ENCODE assay signal across 12 mouse cellular contexts in the genomic region with DNA sequence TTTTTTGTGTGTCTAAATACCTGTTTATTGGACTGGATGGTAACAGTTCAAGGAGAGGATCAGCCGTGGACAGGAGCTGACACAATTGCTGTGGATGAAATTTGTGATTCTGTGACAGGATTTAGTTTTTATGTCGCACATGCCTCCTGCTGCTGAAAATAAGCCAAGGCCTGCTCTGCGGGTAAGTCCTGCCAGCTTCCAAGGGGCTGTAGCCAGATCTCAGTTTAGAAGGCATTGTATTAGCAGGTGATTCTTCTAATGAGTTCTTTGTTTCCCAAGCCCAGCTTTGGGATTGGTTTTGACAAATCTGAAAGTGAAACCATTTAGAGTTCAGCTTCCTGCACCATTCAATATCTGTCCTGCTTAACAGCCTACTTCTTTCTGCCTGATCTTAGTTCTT.
A peak's percentile ranks its signal among the peaks of the same experiment; 100 is the strongest.
DNase-seq lines count a peak whose midpoint lies in the region; ATAC-seq and TF ChIP-seq lines count a peak whose summit lies in the region.
"Had no signal": no experiment of that assay in that cellular context is flagged by ENCODE, and none has a peak within 500 bp of the region (broad histone marks: within the 10 kb centered on the region; RNA-seq: fewer than 3 reads in every experiment).

No protein-coding gene starts in this region.

- no peak for DNase-seq in frontal cortex, postnatal 36 days (ENCODE audit: low spot score in 2 of 2)
- DNase-seq in kidney, postnatal 36 days, result peak; percentile 14 to 15
- no peak for DNase-seq in kidney, postnatal 14 days
- DNase-seq in brain, embryonic 14.5 days (ENCODE audit: low read depth), result peak; percentile 38
- peak; percentile 28 to 62 for DNase-seq in cerebellum, postnatal 14 days
- no peak for DNase-seq in urinary bladder, adult 18-20 months (ENCODE audit: low spot score in 2 of 2)
- DNase-seq: B cell, adult 2 months; lung, embryonic 14.5 days; right cerebral cortex, adult 18-20 months had no signal

- no peak for TF ChIP-seq POLR2A in brain, embryonic 14.5 days (IDR thresholded peaks at IDR 0.05; ENCODE audit: borderline replicate concordance, extremely low read depth, insufficient read depth, insufficient read length, poor library complexity, severe bottlenecking)

- ATAC-seq in frontal cortex, adult (ENCODE audit: low TSS enrichment), result peak; percentile 38; the same call in 1 of the 2 replicates
- no peak for ATAC-seq in erythroid progenitor cell, adult 5-6 weeks (replicated peaks; ENCODE audit: low FRiP score, poor library complexity, severe bottlenecking)
- ATAC-seq: inflammation-experienced regulatory T-cells, adult 6 months had no signal

- TF ChIP-seq CTCF in brain, embryonic 14.5 days (IDR thresholded peaks at IDR 0.05; ENCODE audit: borderline replicate concordance, extremely low read depth, insufficient read depth, insufficient read length), result no peak

Comparison
In these comparisons a context has a peak if more than half of its experiments do, and no peak if none do; other contexts are left out.
1. DNase-seq: peak in kidney, postnatal 36 days (2 of 2), brain, embryonic 14.5 days (single experiment) and cerebellum, postnatal 14 days (2 of 2); none in frontal cortex, postnatal 36 days (0 of 2), kidney, postnatal 14 days (single experiment) and urinary bladder, adult 18-20 months (0 of 2).